Mouse (Mus musculus): ENCODE measurements at regions not wholly inside any gene's neighbourhood (a gene's known extent, or its start where the extent isn't known, plus 50 kb on each side); places are given as distances from the start of the nearest gene placed in this dataset.
A peak's percentile ranks its signal among the peaks of the same experiment; 100 is the strongest.

GRCm38 (mm10) chr8:128251723-128252122, 106.7 kb upstream of the Nrp1 start:
- no peak for DNase-seq

- DNase-seq: no peak
These were observed 97.6 kb upstream of the Nrp1 start for GRCm38 (mm10) chr8:128260836-128261235.

GRCm38 (mm10) chr8:128261367-128261766, 97.0 kb upstream of the Nrp1 start:
- DNase-seq: no peak

GRCm38 (mm10) chr8:128263251-128263947, 95.0 kb upstream of the Nrp1 start:
- DNase-seq: no peak

GRCm38 (mm10) chr8:128267261-128267660, 91.1 kb upstream of the Nrp1 start:
- peak; percentile 14 to 44 for DNase-seq

- DNase-seq: no peak
These were observed 90.4 kb upstream of the Nrp1 start for GRCm38 (mm10) chr8:128268010-128268409.

- DNase-seq: no peak
These were observed 88.9 kb upstream of the Nrp1 start for GRCm38 (mm10) chr8:128269546-128269945.

GRCm38 (mm10) chr8:128272866-128273344, 85.5 kb upstream of the Nrp1 start:
- DNase-seq: peak in 1 of 2 experiments; percentile 12

GRCm38 (mm10) chr8:128276475-128276874, 81.9 kb upstream of the Nrp1 start:
- no peak for DNase-seq

GRCm38 (mm10) chr8:128282802-128283201, 75.6 kb upstream of the Nrp1 start:
- DNase-seq: no peak

GRCm38 (mm10) chr8:128283365-128283764, 75.0 kb upstream of the Nrp1 start:
- no peak for DNase-seq

- DNase-seq: no peak
These were observed 73.6 kb upstream of the Nrp1 start for GRCm38 (mm10) chr8:128284816-128285215.

- peak; percentile 7 to 22 for DNase-seq
These were observed 68.3 kb upstream of the Nrp1 start for GRCm38 (mm10) chr8:128290076-128290475.

GRCm38 (mm10) chr8:128292394-128292793, 66.0 kb upstream of the Nrp1 start:
- DNase-seq: no peak

GRCm38 (mm10) chr8:128296728-128297380, 61.5 kb upstream of the Nrp1 start:
- no peak for DNase-seq

- DNase-seq: no peak
These were observed 56.1 kb upstream of the Nrp1 start for GRCm38 (mm10) chr8:128302322-128302721.

All from kidney, adult 8-10 months (tissue).